8 mouse cellular contexts compared by ENCODE assay signal in the genomic region with DNA sequence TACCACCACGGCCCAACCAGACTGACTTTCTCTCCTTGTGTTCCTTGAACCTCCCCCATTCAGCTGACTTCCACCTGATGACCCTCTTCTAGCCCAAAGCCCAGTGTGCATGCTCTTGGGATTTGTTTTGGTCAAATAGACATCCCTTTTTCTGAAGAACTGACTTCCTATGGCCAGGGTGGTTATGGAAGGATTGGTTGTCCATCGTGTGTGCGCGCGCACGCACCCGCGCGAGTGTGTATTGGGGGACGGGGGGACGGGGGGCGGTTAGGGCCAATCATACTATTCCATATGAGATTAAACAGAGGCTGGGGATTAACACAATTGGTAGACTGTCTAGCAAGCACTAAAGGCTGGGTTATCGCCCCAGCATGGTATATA. TPM values are rescaled to one million over a fixed set of nuclear protein-coding genes. Genes with fewer than 3 reads are reported as not detected.
DNase-seq lines count a peak whose midpoint lies in the region; ATAC-seq lines count a peak whose summit lies in the region.

No protein-coding gene starts in this region.

- H3K4me2 ChIP-seq in liver, embryonic 12.5 days: peak overlapping the region; percentile 90

- no peaks in the 10 kb centered on the region for H3K9me3 ChIP-seq in forebrain, embryonic 10.5 days
- H3K9me3 ChIP-seq in liver, embryonic 12.5 days (replicated peaks): no peaks in the 10 kb centered on the region

- peaks cover 32% of the 10 kb centered on the region for H3K36me3 ChIP-seq in forebrain, embryonic 10.5 days (replicated peaks)
- peaks cover 43% of the 10 kb centered on the region for H3K36me3 ChIP-seq in liver, embryonic 12.5 days

- H3K27me3 ChIP-seq in forebrain, embryonic 10.5 days (ENCODE audit: poor library complexity, severe bottlenecking): no peaks in the 10 kb centered on the region
- no peaks in the 10 kb centered on the region for H3K27me3 ChIP-seq in liver, embryonic 12.5 days (replicated peaks)

- peak overlapping the region; percentile 72 for H3K4me3 ChIP-seq in forebrain, embryonic 10.5 days
- H3K4me3 ChIP-seq in liver, embryonic 12.5 days: peak overlapping the region; percentile 77

- DNase-seq in kidney, postnatal 10 days: peak; percentile 27
- no peak for DNase-seq in kidney, postnatal 25 days
- DNase-seq in MN1 (ENCODE audit: low spot score): peak; percentile 30
- DNase-seq in forebrain, embryonic 10.5 days (ENCODE audit: extremely low spot score, low spot score): no peak
- DNase-seq in right cerebral cortex, postnatal 25 days: no peak
- DNase-seq in urinary bladder, postnatal 10 days (ENCODE audit: low spot score): no peak
- no peak for DNase-seq in adipocyte (ENCODE audit: low spot score)

- no peak for ATAC-seq in liver, embryonic 12.5 days

- WGBS in forebrain, embryonic 10.5 days: 4% methylated on average over 13 of the region's 13 CpGs
- 2% methylated on average over 13 of the region's 13 CpGs for WGBS in liver, embryonic 12.5 days (ENCODE audit: insufficient replicate concordance)

- peaks cover 36% of the 10 kb centered on the region for H3K4me1 ChIP-seq in forebrain, embryonic 10.5 days
- H3K4me1 ChIP-seq in liver, embryonic 12.5 days: peaks cover 37% of the 10 kb centered on the region

- peak overlapping the region; percentile 75 for H3K9ac ChIP-seq in liver, embryonic 12.5 days

- peak overlapping the region; percentile 88 for H3K27ac ChIP-seq in forebrain, embryonic 10.5 days
- peak overlapping the region; percentile 76 for H3K27ac ChIP-seq in liver, embryonic 12.5 days

RNA-seq across cellular contexts. Expression of a gene that starts 0.8 kb away (rescaled TPM):
- 34.2 and 35.4 TPM in 2 replicates for polyA plus RNA-seq in forebrain, embryonic 10.5 days (2016; fragmentation: Nextera tagmentation; extraction: Ambion mirVana)
- 29.7 and 31.0 TPM in 2 replicates for polyA plus RNA-seq in liver, embryonic 12.5 days (2016; fragmentation: Nextera tagmentation; extraction: Ambion mirVana)

RNA-seq across cellular contexts. Expression of a gene that starts 16.7 kb away (rescaled TPM):
- 12.4 and 13.1 TPM in 2 replicates for polyA plus RNA-seq in forebrain, embryonic 10.5 days (2016; fragmentation: Nextera tagmentation; extraction: Ambion mirVana)
- 4.6 and 5.1 TPM in 2 replicates for polyA plus RNA-seq in liver, embryonic 12.5 days (2016; fragmentation: Nextera tagmentation; extraction: Ambion mirVana)

RNA-seq across cellular contexts. Expression of a gene that starts 30.2 kb away (rescaled TPM):
- 6.3 and 6.6 TPM in 2 replicates for polyA plus RNA-seq in forebrain, embryonic 10.5 days (2016; fragmentation: Nextera tagmentation; extraction: Ambion mirVana)
- 4.3 and 4.4 TPM in 2 replicates for polyA plus RNA-seq in liver, embryonic 12.5 days (2016; fragmentation: Nextera tagmentation; extraction: Ambion mirVana)

RNA-seq across cellular contexts. Expression of a gene that starts 37.0 kb away (rescaled TPM):
- 944 and 983 TPM in 2 replicates for polyA plus RNA-seq in forebrain, embryonic 10.5 days (2016; fragmentation: Nextera tagmentation; extraction: Ambion mirVana)
- polyA plus RNA-seq in liver, embryonic 12.5 days (2016; fragmentation: Nextera tagmentation; extraction: Ambion mirVana): 409 and 423 TPM in 2 replicates

RNA-seq across cellular contexts. Expression of a gene that starts 39.3 kb away (rescaled TPM):
- 7.8 and 8.6 TPM in 2 replicates for polyA plus RNA-seq in forebrain, embryonic 10.5 days (2016; fragmentation: Nextera tagmentation; extraction: Ambion mirVana)
- 2.9 and 3.3 TPM in 2 replicates for polyA plus RNA-seq in liver, embryonic 12.5 days (2016; fragmentation: Nextera tagmentation; extraction: Ambion mirVana)

Comparison
In these comparisons a context has a peak if more than half of its experiments do, and no peak if none do; other contexts are left out.
1. DNase-seq: peak in kidney, postnatal 10 days (single experiment) and MN1 (single experiment); none in kidney, postnatal 25 days (0 of 2), forebrain, embryonic 10.5 days (single experiment), right cerebral cortex, postnatal 25 days (single experiment), urinary bladder, postnatal 10 days (single experiment) and adipocyte (single experiment).